Mouse (Mus musculus) layer of hippocampus, postnatal 36 days (tissue): ENCODE data around the gene Slc38a3. TPM values are rescaled to one million over a fixed set of nuclear protein-coding genes. Genes with fewer than 3 reads are reported as not detected.
A peak's percentile ranks its signal among the peaks of the same experiment; 100 is the strongest.

Experiments used
- DNase-seq, 2 experiments: peaks; one replicate each; pipeline ENCODE4 v3.0.0; 2022
- total RNA-seq, 2 experiments: library from RNA; stranded (reverse); gene quantifications; 2 replicates each; pipeline ENCODE4 v1.2.3; 2021

Gene Slc38a3
- total RNA-seq, 2 experiments from 2014 or later, result 53.9 to 60.6 TPM

- no peak for DNase-seq
Observed at GRCm38 (mm10) chr9:107695441-107696105, 26.2 kb upstream of the Slc38a3 start.

GRCm38 (mm10) chr9:107694627-107695026 is 25.3 kb upstream of the Slc38a3 start:
- no peak for DNase-seq

- DNase-seq, result no peak
Observed at GRCm38 (mm10) chr9:107693433-107693987, 24.2 kb upstream of the Slc38a3 start.

GRCm38 (mm10) chr9:107692785-107693184 is 23.5 kb upstream of the Slc38a3 start:
- no peak for DNase-seq

GRCm38 (mm10) chr9:107690391-107690790 is 21.1 kb upstream of the Slc38a3 start:
- no peak for DNase-seq

GRCm38 (mm10) chr9:107688939-107689338 is 19.6 kb upstream of the Slc38a3 start:
- no peak for DNase-seq

GRCm38 (mm10) chr9:107688415-107688814 is 19.1 kb upstream of the Slc38a3 start:
- no peak for DNase-seq

GRCm38 (mm10) chr9:107685231-107685981 is 16.1 kb upstream of the Slc38a3 start:
- DNase-seq, result peak in 1 of 2 experiments; percentile 38

- no peak for DNase-seq
Observed at GRCm38 (mm10) chr9:107682405-107682804, 13.1 kb upstream of the Slc38a3 start.

- no peak for DNase-seq
Observed at GRCm38 (mm10) chr9:107679501-107679900, 10.2 kb upstream of the Slc38a3 start, which contains the start of gene Gnat1. Gene Gnat1 (minus strand): TSS chr9:107679712.

- DNase-seq, result no peak
Observed at GRCm38 (mm10) chr9:107678861-107679260, 9.5 kb upstream of the Slc38a3 start.

- peak; percentile 35 to 68 for DNase-seq
Observed at GRCm38 (mm10) chr9:107677819-107678526, 8.6 kb upstream of the Slc38a3 start.

GRCm38 (mm10) chr9:107677091-107677784 is 7.9 kb upstream of the Slc38a3 start:
- no peak for DNase-seq

GRCm38 (mm10) chr9:107676302-107676701 is 7.0 kb upstream of the Slc38a3 start:
- DNase-seq, result no peak

GRCm38 (mm10) chr9:107675671-107676301 is 6.5 kb upstream of the Slc38a3 start:
- DNase-seq, result peak; percentile 66 to 67

- DNase-seq, result no peak
Observed at GRCm38 (mm10) chr9:107674609-107675429, 5.5 kb upstream of the Slc38a3 start.

- no peak for DNase-seq
Observed at GRCm38 (mm10) chr9:107670259-107670658, 929 bp upstream of the Slc38a3 start.

GRCm38 (mm10) chr9:107668916-107669315 is 414 bp downstream of the Slc38a3 start:
- no peak for DNase-seq

GRCm38 (mm10) chr9:107668011-107668410 is 1.3 kb downstream of the Slc38a3 start:
- no peak for DNase-seq

- peak; percentile 32 to 40 for DNase-seq
Observed at GRCm38 (mm10) chr9:107667219-107667618, 2.1 kb downstream of the Slc38a3 start.

- DNase-seq, result no peak
Observed at GRCm38 (mm10) chr9:107666751-107667205, 2.6 kb downstream of the Slc38a3 start.
